Mouse (Mus musculus): ENCODE results near the gene Tmem120b.

GRCm38 (mm10) chr5:123046916-123047315 is 21.3 kb upstream of the Tmem120b start, which contains the start of gene Morn3:
- TF ChIP-seq CTCF (IDR thresholded peaks at IDR 0.05; ENCODE audit: extremely low read depth, insufficient read length, insufficient replicate concordance, low read depth, low read length), result no peak
- TF ChIP-seq POLR2A (IDR thresholded peaks at IDR 0.05; ENCODE audit: low read depth, low read length), result no peak

All from small intestine, adult 2 months (tissue).